Mouse (Mus musculus) cerebellum, postnatal 14 days (tissue): ENCODE data around the gene Dalrd3.

ENCODE experiments used
- DNase-seq, 2 experiments: peaks; one replicate each; pipeline ENCODE4 v3.0.0; 2021; ENCODE audit warnings: mixed read lengths in 2 of 2

Gene Dalrd3

GRCm38 (mm10) chr9:108569381-108570206 lies at the start of gene Dalrd3:
Gene Dalrd3, plus strand, starts transcription at chr9:108569886.
- DNase-seq: peak; percentile 92 to 94

GRCm38 (mm10) chr9:108521604-108522003 lies 48.1 kb upstream of the Dalrd3 start:
- DNase-seq: no peak

GRCm38 (mm10) chr9:108523341-108523740 lies 46.3 kb upstream of the Dalrd3 start:
- no peak for DNase-seq

GRCm38 (mm10) chr9:108525400-108525799 lies 44.3 kb upstream of the Dalrd3 start:
- no peak for DNase-seq

GRCm38 (mm10) chr9:108530954-108531353 lies 38.7 kb upstream of the Dalrd3 start:
- no peak for DNase-seq

- DNase-seq: no peak
These were observed 38.2 kb upstream of the Dalrd3 start for GRCm38 (mm10) chr9:108531496-108531895.

GRCm38 (mm10) chr9:108540846-108541245 lies 28.8 kb upstream of the Dalrd3 start:
- no peak for DNase-seq

- DNase-seq: no peak
These were observed 23.7 kb upstream of the Dalrd3 start for GRCm38 (mm10) chr9:108545986-108546385.

- DNase-seq: no peak
These were observed 22.8 kb upstream of the Dalrd3 start for GRCm38 (mm10) chr9:108546875-108547274.

- DNase-seq: no peak
These were observed 10.5 kb upstream of the Dalrd3 start for GRCm38 (mm10) chr9:108559169-108559568.

- DNase-seq: peak; percentile 94 to 95
These were observed 9.4 kb upstream of the Dalrd3 start, which contains the start of gene Impdh2 for GRCm38 (mm10) chr9:108560227-108560841. Gene Impdh2, plus strand, starts transcription at chr9:108560286.

GRCm38 (mm10) chr9:108563671-108564070 lies 6.0 kb upstream of the Dalrd3 start:
- no peak for DNase-seq

- DNase-seq: no peak
These were observed 5.6 kb upstream of the Dalrd3 start for GRCm38 (mm10) chr9:108564131-108564530.

GRCm38 (mm10) chr9:108565881-108566814 lies 3.5 kb upstream of the Dalrd3 start:
- DNase-seq: peak in 1 of 2 experiments; percentile 20

GRCm38 (mm10) chr9:108566815-108567776 lies 2.6 kb upstream of the Dalrd3 start, which contains the start of gene Ndufaf3:
Gene Ndufaf3, minus strand, starts transcription at chr9:108567434.
- peak; percentile 98 to 99 for DNase-seq

GRCm38 (mm10) chr9:108567931-108568419 lies 1.7 kb upstream of the Dalrd3 start:
- peak in 1 of 2 experiments; percentile 42 for DNase-seq

- DNase-seq: no peak
These were observed 1.2 kb upstream of the Dalrd3 start for GRCm38 (mm10) chr9:108568511-108568921.

GRCm38 (mm10) chr9:108570207-108570896 lies 666 bp downstream of the Dalrd3 start:
- peak; percentile 81 to 91 for DNase-seq

- no peak for DNase-seq
These were observed 1.8 kb downstream of the Dalrd3 start for GRCm38 (mm10) chr9:108571401-108571973.

GRCm38 (mm10) chr9:108572321-108572720 lies 2.6 kb downstream of the Dalrd3 start:
- DNase-seq: no peak
